Mouse (Mus musculus): ENCODE measurements around the gene Zfp639. TPM values are rescaled to one million over a fixed set of nuclear protein-coding genes. Genes with fewer than 3 reads are reported as not detected.

The Zfp639 gene
- 57.0 TPM for polyA plus RNA-seq (2017; shearing (Covaris generic))

GRCm38 (mm10) chr3:32509496-32510374 is at the start of gene Zfp639:
Gene Zfp639 (plus strand): TSS chr3:32510259.

GRCm38 (mm10) chr3:32492097-32493090 is 17.7 kb upstream of the Zfp639 start, which contains the start of gene Kcnmb3:
Gene Kcnmb3 (minus strand): TSS chr3:32492231.

GRCm38 (mm10) chr3:32529303-32529898 is 19.3 kb downstream of the Zfp639 start, which contains the start of gene Mfn1:
Gene Mfn1 (plus strand): TSS chr3:32529465.

Other genes with a start within 250 kb of the Zfp639 start
- 3.9 TPM for gene Zmat3, start 144.2 kb upstream of the Zfp639 start, polyA plus RNA-seq (2017; shearing (Covaris generic))
- gene Pik3ca, start 112.6 kb upstream of the Zfp639 start, polyA plus RNA-seq (2017; shearing (Covaris generic)): 37.1 TPM
- not detected for gene Kcnmb3, start 18.0 kb upstream of the Zfp639 start, polyA plus RNA-seq (2017; shearing (Covaris generic))
- gene Mfn1, start 19.2 kb downstream of the Zfp639 start, polyA plus RNA-seq (2017; shearing (Covaris generic)): 19.9 TPM
- gene Gnb4, start 106.3 kb downstream of the Zfp639 start, polyA plus RNA-seq (2017; shearing (Covaris generic)): 15.9 TPM
- 119 TPM for gene Actl6a, start 196.0 kb downstream of the Zfp639 start, polyA plus RNA-seq (2017; shearing (Covaris generic))
- 157 TPM for gene Ndufb5, start 226.7 kb downstream of the Zfp639 start, polyA plus RNA-seq (2017; shearing (Covaris generic))
- gene Mrpl47, start 227.3 kb downstream of the Zfp639 start, polyA plus RNA-seq (2017; shearing (Covaris generic)): 23.6 TPM

All from CD4-positive, CD25-positive, alpha-beta regulatory T cell (primary cell).